Mouse (Mus musculus) bone marrow macrophage, adult 2 months (primary cell): ENCODE results near the gene Eln.

Experiments used
- CTCF ChIP-seq: IDR thresholded peaks from 2 replicates; pipeline ENCODE4 v1.5.1; 2012; ENCODE audit warnings: low read depth, mild to moderate bottlenecking, low read length, moderate library complexity
- POLR2A ChIP-seq: IDR thresholded peaks from 2 replicates; pipeline ENCODE4 v1.6.1; 2012; ENCODE audit warnings: mild to moderate bottlenecking, low read depth, low read length, borderline replicate concordance

- TF ChIP-seq CTCF (peak; percentile 58; the same call in 1 of the 2 replicates), POLR2A (no peak)
Observed at GRCm38 (mm10) chr5:134668495-134668894, 78.6 kb downstream of the Eln start.
